Mouse (Mus musculus): ENCODE data around the gene Slc9a9.

DNA sequence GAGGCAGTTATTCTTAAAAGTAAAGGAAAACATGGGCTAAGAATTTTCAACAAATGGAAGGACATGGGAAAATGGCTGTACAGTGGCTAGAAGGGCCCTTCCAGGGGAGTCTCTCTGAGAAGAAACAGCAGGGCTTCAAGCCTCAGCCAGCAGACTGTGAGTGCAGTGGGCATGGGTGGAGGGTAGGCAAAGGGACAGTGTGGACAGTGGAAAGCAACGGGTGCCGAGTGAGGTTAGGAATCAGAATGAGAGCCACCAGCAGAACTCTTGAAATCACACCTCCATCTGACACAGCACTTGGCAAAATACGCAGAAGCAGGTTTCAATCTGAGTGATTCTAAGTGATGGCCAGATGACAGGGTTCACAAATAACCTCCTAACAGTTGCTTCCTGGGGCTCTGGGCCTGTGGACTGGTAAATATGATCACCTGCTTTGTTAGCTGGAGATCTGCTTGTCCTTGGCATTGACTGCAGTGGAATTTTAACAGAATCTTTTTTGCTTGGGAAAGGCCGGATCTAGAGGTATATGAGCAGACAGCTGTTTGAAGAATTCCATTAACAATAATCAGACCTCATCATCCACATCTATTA, 237.4 kb downstream of the Slc9a9 start:
- TF ChIP-seq POLR2A (IDR thresholded peaks at IDR 0.05; ENCODE audit: extremely low read depth, insufficient read depth, low read length) (no peak), CTCF (IDR thresholded peaks at IDR 0.05; ENCODE audit: extremely low read depth, insufficient read depth, low read length) (no peak)
